Mouse (Mus musculus) lung, postnatal 14 days (tissue): ENCODE measurements at regions not wholly inside any gene's neighbourhood (a gene's known extent, or its start where the extent isn't known, plus 50 kb on each side); places are given as distances from the start of the nearest gene placed in this dataset.
A peak's percentile ranks its signal among the peaks of the same experiment; 100 is the strongest.

Source experiments
- DNase-seq: peaks from one replicate; pipeline ENCODE4 v3.0.0; 2021

DNA sequence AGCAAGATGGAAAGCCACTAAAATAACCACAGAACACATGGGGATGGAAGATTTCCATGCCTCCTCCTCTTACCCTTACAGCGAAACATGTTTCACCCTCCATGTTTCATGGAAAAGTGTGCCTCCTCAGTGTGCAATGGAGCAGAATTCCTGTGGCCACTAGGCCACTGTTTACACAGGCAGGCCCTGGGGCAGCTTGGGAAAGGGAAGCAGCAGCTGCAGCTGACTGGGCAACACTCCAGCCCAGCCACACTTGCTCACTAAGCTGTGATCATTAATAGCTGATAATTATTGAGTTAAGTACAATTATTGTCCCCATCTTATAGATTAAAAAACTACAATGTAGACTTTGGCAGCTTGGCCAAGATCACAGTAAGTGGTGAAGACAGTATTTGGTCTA is 402.5 kb upstream of the Acvr2a start:
- DNase-seq: no peak

DNA sequence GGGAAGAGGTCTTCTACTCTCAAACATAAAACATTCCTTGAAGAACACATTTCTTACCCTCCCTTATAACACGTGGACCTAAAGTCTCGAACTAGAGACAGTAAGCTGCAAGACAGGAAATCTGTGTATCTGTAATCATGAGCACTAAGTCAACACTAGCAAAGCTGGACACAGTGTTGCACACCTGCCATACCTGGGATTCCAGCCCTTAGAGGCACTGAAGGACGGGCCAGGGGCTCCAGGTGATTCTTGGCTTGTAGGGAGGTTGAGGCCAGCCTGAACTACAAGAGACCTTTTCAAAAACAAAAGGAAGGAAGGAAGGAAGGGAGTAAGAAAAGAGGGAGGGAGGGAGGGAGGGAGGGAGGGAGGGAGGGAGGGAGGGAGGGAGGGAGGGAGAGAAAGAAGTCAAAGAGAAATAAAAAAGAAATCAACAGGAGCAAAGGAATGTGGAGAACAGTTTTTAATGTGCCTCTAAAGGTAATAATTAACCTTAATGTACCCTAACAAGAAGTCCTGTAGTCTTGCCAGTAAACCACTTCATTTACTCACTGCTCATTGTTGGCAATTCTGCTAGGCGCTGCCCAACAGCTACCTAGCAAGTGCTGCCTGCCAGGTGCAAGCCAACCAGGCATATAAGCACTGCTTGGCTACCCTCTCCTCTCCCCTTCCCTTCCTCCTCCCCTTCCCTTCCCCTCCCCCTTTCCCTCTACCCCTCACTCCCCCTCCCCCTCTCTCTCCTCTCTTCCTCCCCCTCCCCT is 401.0 kb upstream of the Acvr2a start:
- DNase-seq: no peak

DNA sequence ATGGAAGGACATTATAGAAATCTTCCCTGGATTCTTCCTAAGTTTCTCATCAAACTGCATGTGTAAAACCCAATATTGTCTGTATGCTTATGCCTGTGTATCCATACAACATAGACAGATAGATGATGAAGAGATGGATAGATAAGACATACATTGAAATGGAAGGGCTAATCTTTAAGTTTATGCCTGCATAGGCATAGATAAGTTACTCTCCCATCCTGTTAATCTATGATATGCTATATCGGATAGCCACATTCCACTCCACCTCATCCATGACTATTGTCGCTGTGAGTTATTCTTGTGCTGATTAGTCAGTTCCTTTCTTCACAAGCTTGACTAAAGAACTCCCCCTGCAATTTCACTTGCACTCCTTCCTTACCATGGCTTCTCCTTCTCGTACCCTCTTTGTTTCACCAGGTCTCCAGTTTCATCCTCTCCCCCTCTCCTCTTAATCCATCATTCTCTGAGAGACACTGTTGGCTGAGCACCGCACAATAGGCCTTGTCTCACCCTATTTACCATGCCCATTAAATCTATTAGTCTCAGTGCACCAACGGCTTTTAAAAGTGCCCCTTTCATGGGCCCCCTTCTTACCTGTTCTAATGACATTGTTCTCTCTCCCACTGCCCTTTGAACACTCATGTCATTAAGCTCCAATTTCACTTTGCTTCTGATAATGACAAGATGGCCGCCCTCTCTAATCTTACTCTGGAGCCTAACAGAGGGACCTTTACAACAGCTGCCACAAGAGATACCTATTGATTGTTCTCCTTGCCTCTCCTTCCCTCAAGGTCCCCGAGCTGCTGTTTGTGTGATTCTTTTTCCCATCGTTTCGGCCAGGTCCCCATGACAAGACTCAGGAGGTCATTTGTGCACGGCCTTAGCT is 399.1 kb upstream of the Acvr2a start:
- no peak for DNase-seq

DNA sequence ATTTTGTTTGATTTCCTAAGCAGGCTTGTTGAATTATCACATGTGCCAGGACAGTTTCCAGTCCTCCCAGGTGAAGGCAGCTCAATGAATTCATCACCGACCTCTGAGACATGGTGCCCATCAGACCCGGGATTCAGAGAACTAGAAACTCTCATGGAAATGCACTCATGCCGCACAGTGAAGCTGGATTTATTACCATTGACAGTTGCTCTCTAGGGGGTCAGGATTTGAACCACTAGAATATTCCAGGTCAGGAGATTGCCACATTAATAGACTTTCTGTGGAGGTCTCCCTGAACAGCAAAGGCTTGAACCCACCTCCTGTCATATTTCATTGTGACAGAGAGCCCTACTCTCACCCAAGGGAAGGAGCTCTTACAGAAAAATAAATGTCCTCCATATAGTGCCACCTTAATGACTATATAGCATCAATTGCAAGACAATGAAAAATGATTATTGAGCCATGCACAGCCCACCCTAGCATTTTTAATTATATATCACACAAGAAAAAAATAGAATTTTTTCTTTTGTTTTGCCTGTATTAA is 397.6 kb upstream of the Acvr2a start:
- no peak for DNase-seq

DNA sequence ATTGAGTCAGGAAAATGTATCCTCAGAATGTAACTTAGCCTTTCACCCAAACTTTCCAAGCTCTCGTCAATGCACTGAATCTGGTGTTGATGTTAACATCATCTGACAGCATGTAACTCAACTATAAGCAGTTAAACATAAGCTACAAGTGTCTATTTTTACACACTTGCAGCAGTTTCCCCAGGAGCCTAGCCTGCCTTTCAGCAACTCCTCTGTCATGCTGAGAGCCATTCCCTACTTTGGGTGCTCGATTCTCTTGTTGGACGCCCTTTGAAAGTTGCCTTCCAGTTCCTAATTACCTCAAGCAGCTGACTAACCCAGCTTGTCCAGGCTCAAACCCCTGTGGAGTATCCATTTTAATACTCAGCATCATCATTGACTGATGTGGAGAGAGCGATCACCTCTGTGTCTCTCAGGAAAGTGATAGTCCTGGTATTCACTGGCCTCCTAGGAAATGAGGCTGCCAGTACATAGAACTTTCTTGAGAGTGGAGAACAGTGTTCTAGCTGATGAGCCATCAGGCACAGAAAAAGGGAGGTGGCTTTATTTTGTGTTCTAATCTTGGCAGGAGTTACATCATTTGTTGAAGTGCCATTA is 396.8 kb upstream of the Acvr2a start:
- no peak for DNase-seq

DNA sequence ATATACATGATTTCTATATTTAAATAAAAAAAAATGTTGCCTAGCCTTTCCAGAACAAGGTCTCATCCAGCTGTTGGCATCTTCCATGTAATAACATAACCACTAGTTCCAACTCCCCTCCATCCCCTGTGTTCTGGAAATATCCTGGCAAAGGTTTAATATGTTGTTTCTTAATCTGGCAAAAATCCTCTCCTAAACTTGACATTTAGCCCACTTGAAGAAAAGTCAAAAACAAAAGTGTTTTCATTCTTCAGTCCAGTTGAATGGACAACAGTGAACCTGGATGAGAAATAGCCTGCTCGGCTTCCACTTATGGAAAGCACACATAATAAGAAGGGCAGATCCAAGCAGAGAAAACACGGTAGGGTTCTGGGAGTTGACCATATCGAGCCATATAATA is 393.1 kb upstream of the Acvr2a start:
- DNase-seq: no peak

DNA sequence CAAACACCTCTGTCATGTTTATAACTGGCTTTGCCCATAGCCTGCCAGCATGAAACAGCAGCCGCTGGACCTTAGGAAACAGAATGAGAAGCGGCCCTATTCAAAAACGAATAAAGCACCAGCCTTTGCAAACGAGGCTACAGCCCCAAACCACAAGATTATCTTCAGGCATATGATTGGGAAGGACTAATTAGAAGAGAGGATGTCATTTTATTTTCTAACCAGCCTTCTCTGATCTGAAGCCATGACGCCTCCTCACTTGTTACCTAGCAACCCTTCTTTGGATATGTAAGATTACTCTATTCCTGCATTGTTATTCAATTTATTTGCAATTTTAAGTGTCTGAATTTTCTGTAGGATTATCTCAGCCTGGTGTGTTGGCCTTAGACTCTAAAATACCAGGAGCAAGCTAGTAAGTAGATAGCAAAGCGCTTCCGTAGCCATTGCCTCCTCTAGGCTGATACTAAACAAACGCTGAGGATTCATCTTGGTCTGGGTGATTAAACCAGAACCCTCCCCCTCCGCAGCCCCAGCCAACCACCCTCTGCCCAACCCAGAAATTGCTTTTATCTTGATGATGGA is 390.0 kb upstream of the Acvr2a start:
- DNase-seq: no peak

DNA sequence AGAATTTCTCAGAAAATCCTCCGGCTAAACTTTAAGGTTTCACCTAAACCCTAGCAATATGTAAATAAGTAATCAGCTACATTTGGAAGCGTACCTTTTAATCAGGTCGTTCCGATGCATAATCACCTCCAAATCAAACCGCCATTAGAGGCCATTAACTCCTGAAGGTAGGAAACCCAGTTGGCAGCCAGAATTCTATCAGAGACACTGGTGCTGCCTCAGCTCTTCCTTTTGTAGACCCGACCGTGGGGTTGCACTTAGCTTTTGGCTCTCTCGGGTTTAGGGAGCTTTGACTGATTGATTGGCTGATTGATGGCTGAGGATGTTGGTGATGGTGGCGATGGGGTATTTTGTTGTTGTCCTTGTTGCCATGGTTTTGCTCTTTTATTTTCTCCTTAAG is 389.3 kb upstream of the Acvr2a start:
- no peak for DNase-seq

DNA sequence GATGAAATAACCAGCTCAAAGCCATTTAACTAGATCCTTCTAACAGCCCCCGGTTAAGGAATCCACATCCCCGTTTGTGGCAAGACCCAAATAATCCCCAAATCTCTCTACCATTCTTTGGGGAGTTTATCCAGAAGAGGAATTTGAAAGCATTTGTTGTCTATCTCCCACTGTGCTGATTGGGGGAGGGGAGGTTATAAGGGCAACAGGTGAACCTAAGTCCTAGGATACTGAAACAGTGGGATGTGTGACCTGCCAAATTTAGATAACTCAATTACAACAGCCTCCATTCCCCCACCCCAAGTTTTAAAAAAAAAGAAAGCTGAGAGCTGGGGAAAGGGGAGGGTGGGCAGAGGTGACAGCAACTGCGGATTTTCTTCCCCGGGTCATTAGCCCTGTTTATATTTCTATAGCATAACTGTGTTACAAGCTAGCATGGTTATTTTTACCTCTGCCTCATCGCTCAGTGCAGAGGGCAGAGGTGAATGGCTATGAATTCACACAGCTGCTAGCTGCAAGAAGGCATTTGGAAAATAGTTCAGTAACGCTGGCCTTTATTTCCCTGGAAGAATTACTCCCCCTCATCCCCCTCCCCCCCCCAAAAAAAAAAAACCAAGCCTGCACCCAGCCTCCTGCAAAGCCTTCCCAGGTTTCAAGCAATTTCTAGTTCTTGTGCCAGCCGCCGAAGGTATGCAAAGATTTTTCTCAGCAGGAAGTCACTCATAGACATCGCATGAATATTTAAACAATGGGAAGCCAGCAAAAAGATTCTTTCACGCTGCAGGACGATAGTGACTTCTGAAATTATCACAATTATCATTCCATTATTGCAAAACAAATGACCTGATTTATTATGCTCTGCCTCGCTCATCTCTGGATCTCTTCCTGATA is 388.5 kb upstream of the Acvr2a start:
- no peak for DNase-seq

DNA sequence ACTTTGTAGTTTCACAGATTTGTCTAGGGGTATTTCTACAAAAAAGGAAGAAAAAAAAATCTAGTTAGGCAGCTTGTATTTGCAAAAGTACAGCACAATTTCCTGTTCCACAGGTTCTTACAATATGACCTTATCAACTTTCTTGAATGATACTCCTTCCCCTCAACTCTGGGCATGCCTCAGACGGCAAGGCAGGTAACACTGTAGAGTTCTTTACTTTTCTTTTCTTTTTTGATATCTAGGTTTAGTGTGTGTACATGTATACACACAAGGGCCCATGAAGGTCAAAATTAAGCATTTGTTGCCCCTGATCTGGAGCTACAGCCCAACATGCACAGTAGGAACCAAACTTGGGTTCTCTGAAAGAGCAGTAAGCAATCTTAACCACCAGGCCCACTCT is 381.4 kb upstream of the Acvr2a start:
- DNase-seq: no peak

DNA sequence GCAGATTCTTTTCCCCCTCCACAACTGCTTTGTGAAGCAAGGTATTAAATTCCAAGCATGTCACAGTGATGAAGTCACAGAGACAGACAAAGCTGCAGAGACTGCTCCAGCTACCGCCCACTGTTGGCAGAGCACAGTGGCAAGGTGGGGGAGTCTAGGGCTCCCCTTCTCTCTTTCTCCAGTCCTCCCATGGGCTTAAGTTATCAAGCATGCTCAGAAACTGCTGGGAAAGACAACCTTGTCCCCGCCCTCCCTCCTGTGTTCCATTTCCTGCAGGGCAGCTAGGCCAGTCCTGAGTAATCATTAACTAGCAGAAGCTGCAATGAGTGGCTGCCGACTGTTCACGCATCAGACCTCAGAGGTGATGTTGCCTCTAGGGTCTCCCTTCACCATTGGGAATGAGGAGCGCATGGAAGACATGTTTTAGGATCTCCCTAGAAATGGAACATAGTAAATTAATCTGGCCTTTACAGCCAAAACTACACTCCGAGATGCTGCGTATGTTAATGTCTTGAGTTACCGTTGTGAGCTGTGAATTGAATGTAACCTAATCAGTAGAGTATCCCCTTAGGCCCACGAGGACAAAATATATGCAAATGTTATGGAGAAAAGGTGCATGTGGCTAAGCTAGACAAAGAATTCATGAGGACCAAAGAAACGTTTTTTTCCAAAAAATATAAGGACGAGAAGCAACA is 372.5 kb upstream of the Acvr2a start:
- DNase-seq: peak; percentile 30

DNA sequence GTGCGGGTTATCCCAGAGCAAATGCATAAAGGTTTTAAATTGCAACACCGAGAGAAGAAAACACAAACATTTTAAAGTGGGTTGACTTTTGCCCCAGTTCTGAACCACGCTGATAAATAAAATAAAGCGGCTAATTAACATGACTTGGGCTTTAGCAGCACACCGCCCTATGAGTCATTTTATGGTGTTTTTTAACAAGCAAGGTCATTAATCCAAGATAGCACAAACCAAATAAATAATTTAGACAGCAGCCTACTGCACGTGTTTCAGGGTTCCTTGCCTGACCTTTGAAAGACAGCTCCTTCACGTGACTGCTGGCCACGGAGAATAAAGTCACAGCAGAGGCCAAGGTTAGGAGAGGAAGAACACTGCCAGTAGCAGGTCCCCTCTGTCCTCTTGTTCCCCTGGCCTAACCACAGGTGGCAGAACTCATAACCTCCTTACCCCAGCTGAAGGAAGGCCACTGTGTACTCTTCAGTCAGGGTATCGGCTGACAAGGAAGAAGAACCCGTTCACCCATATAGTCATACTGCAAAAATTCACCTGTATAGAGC is 371.8 kb upstream of the Acvr2a start:
- no peak for DNase-seq

DNA sequence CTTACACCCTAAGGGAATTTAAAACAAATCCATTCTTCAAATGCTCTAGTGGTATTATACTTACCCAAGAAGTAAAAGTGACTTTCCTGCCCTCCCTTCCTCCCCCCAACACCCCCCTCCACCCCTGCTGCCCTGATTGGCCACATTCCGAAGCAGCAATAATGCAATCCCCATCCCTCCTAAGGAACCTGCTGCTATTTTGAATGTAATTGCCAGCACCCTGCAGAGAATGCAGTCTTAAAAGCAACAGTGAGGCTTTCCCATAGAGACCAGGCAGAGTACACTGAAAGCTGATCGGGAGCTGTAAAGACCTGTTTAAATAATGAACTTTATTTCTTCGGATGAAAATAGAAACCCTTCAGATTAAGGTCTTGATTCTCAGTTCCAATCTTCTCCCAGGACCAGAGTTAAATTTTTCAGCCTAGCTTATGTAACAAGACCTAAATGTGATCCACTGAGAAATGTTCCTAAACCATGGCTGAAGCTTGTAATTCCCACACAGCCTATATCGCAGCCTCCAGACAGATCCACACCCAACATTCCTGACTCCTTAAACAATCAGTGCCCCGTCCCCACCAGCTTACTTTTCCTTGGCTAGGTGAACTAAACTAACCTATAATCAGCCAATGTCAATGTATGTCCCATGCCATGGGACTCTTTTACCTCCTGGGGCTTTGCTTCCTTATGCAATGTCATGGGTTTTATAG is 367.9 kb upstream of the Acvr2a start:
- no peak for DNase-seq

DNA sequence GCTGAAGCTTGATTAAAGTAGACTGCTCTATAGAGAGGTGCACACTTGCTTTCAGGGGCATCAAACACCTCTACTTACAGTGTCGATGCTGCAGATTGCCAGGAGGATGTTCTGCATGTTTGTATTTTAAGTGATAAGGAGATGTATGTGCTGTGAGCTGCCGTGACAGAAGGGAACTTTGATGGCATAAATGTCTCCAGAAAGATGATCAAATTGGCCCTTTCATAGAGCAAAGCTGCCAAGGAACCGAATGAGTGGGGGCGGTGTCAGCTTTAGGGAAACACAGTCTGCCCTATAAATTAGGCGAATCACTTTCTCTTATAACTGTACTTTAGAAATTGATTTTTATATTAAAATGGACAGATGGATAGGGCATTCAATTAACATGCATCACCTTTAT is 367.3 kb upstream of the Acvr2a start:
- DNase-seq: no peak

DNA sequence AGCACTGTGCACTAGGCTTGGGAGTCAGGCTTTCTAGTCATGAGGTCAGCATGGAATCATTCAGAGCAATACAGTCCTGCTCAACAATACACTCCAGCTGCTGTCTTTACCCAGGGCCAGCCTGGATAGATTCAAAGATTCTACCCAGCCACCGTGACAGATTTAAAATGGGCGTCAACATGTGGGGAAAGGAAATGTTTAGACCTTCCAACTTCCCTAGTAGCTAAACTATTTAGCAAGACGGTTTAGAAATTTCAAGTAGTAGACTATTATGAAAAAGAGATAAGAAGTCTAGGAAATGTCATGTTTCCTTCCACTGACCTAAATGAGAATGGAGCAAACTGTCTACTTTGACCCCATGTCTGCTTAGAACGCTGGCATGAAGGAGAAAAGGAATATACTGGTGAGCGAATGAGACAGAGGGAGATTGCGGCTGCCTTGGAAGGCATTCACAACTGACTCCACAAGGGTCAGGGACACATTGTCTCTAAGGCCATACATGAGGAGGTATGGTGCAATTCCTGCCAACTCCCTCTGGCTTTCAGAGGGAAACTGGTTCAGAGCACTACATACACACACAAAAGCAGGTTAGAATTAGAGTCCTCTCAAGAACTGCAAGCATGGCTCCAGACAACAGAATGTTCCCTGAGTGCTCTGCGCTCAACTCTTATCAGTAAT is 364.6 kb upstream of the Acvr2a start:
- no peak for DNase-seq

DNA sequence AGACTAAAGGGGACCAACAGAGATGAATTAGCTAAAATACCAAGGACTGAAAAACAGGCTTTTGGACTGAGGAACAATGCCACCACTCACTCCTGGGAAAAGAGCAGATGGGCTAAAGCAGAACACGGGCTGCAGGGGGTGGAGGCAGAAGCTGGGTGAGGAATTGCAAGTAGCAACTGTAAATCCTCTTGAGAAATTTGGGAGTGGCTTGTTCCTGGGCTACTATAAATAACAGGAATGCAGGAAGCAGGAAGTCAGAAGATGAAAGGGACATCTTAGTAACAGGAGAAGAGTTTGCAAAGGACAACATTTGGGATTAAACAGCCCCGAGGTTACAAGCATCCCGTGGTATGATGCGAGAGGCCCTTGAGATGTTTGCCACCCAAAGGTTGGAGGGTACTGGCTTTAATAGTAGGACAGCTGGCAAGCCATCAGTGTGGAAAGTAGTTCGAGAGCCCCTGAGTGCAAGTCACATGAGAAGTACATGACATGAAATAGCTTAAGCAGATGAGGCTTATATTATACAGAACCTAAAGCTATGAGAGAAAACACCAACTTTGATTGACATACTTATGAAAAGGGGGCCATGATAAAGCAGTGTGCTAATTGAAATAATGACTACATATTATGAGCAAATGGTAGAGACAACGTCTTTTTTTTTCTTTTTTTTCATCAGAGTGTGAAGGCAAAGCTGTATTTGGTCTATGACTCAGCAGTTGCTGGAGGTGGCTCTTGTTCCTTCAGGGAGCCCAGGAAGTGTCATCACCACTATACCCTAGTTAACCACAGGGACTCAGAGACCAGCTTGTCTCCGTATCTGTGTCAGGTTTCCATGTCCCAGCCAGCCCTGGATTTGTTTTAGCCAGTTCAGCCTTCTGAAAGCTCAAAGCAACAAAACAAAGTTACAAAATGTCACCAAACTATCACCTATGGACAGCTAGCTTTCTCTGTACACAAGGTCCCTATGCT is 357.6 kb upstream of the Acvr2a start:
- peak; percentile 37 for DNase-seq

DNA sequence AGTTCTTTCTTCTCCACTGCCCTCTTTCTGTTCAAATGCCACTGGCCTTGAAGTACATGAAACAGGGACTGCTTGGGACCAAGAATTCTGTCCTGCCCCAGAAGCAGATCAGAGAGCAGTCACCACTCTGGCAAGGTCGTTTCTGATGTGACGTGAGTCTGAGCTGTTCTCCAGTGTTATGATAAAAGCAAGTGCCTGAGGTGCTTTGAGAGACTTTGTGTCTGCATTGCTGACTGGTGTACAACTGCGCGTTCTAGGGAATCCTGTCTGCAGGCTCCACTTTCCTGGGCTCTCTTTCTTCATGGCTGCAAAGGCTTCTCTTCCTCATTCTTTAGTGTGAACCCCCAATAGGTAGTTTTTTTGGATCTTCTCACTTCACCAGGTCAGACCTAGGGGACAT is 356.8 kb upstream of the Acvr2a start:
- no peak for DNase-seq

DNA sequence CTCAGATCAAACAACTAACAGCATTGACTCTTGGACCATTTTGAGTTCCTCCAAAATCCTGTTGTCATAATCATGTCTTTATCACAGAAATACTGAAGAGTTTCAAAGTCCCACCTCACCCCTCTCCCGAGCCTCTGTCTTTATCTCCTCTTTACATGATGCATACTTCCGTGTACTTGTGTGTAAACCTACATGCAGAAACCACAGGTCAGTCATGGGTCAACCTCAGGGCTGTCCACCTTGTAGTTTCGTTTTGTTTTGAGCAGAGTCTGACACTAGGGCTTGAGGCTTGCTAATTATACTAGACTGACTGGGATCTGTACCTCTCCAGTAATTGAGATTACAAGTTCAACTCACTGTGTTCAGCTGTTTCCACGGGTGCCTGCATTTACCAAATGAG is 348.4 kb upstream of the Acvr2a start:
- no peak for DNase-seq

DNA sequence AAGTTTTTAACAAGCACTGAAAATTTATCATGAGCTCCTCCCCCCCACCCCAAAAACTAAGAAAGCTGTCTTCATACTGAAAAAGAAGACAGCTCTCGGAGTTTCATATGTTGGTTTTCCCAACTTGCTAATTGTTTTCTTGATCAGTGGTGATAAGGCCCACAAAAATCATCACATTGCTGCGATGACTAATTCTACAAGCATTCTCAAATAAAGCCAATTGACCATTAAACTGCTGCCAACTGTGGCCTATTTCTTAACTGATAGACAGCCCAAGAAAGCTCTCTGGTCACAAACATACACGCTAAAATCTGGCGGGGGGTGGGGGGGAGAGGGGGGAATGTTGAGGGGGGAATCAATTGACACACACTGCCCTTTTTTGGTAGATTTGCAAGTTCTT is 345.0 kb upstream of the Acvr2a start:
- no peak for DNase-seq
